Mouse (Mus musculus) lung, adult 2 months (tissue): ENCODE data around the gene Gpr149. TPM values are rescaled to one million over a fixed set of nuclear protein-coding genes. Genes with fewer than 3 reads are reported as not detected.

Source experiments
- DNase-seq: peaks from one replicate; pipeline ENCODE4 v3.0.0; 2022
- H3K4me1 ChIP-seq: fragments of 200-500 bp; 2 replicates; pipeline ENCODE4 v1.6.1; 2011; ENCODE audit warnings: low read length; ENCODE audit not compliant: control insufficient read depth, insufficient read depth
- H3K4me3 ChIP-seq: fragments of 200-500 bp; replicated peaks from 2 replicates; pipeline ENCODE3; 2011; ENCODE audit warnings: low read depth, mild to moderate bottlenecking, control low read depth, low read length; ENCODE audit errors: extremely low read depth
- CTCF ChIP-seq: fragments of 200-500 bp; IDR thresholded peaks from 2 replicates; pipeline ENCODE4 v1.5.1; 2011; ENCODE audit warnings: mild to moderate bottlenecking, low read length, control low read depth; ENCODE audit not compliant: insufficient read depth
- POLR2A ChIP-seq: fragments of 200-500 bp; IDR thresholded peaks from 2 replicates; pipeline ENCODE4 v1.6.1; 2011; ENCODE audit warnings: low read depth, mild to moderate bottlenecking, control low read depth, low read length, borderline replicate concordance; ENCODE audit errors: extremely low read depth
- WGBS: fragments of 180-500 bp; shearing (Covaris S2); methylation state at CpG from one replicate; pipeline ENCODE4 v1.1.7; 2018; 5-methylcytosine and 5-hydroxymethylcytosine counted together
- polyA plus RNA-seq: library from polyadenylated mRNA; depleted of rRNA; stranded (reverse); fragments of >200 nt; gene quantifications from 2 replicates; pipeline ENCODE4 v1.2.3, GENCODE M21; 2012; rRNA removed

Gene Gpr149
- 0.02 TPM in 1 of 2 replicates, not detected in the other for polyA plus RNA-seq

DNA sequence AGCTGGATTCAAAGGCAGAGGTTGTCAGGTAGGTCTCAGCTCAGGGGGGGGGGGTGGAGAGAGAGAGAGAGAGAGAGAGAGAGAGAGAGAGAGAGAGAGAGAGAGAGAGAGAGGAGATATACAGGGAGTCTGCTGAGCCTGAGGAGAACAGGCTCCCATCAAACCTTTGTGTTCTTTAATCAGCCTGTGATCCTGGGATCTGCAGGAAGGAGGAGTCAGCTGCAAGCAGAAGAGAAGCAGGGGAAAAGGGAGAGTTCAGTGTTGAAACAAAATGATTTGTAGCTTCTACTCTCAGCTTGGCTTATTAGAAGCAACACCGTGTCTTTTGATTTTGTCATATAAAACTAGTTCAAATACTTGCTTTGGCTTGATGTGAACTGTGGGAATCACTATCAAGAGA lies at the start of gene Gpr149:
TSS of gene Gpr149 (minus strand) at position 168 of the 400 bp plus-strand sequence.
- TF ChIP-seq POLR2A, result no peak
- no peak for TF ChIP-seq CTCF
- DNase-seq, result no peak
- WGBS, result 65% methylated on average over 1 of the region's 1 CpGs
- Histone ChIP-seq H3K4me1 (no peaks in the 10 kb centered on the region), H3K4me3 (no peak within 1 kb of the TSS)

DNA sequence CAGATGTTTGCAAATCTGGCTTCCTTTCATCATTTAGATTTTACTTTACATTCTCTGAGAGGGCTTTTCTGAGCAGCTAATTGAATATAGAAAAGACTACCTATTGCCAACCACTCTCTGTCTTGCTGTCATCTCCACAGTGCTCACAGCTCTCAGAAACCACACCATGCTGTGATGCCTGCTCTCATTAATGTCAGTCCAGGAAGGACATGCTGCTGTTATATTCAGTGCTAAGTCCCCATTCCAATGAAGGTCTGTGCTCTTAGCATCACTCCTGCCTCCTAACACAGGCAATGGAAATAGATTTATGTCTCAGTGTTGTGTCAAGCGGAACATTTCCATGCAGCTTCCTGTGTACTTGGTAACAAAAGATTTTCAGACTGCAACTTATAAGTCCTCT lies 45.6 kb upstream of the Gpr149 start:
- WGBS, result 83% methylated on average over 1 of the region's 1 CpGs
- Histone ChIP-seq H3K4me3 (no peak overlapping the region), H3K4me1 (no peaks in the 10 kb centered on the region)
- TF ChIP-seq POLR2A (no peak), CTCF (no peak)
- no peak for DNase-seq

DNA sequence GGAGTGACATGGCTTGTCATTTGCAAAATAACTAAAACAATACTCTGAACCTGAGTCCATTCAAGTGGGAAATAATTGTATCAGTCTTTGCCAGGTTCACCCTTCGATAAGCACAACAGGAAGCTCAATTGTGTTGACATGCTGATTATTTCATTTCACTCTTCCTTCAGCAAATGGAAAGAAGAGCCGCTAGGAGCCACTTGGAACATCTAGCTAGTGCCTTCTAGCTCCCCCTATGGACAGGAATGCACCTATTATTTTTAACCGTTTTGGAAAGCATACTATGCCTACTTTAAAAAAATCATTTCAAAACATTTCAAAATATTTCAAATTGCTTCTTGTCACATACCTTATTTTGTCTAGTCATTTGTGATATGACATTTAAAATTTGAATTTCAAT lies 5.9 kb upstream of the Gpr149 start:
- TF ChIP-seq POLR2A (no peak), CTCF (no peak)
- no peak overlapping the region for H3K4me3 ChIP-seq
- WGBS, result 58% methylated on average over 3 of the region's 3 CpGs

DNA sequence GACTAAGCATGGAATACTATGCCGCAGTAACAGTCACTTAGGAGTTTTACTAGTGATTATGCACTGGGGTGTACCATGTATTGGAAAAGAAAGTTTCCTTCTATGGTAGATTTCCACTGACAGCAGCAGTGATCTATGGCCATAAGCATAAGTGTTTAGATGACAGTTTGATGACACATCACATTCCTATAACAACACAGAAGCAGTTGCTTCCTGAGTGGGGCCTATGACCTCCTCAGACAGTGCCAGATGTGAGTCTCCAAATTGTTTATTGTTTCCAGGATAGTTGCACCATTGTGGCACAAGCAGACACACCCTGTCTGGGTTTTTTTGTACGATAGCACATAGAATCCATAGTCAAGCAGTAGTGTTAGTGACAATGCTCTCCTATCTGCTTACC lies 991 bp upstream of the Gpr149 start:
- 69% methylated on average over 2 of the region's 2 CpGs for WGBS
- H3K4me3 ChIP-seq, result no peak overlapping the region
- H3K4me1 ChIP-seq, result no peaks in the 10 kb centered on the region
- no peak for DNase-seq
- no peak for TF ChIP-seq CTCF
- TF ChIP-seq POLR2A, result no peak

More for the DNA sequence above, 5.9 kb upstream of the Gpr149 start:
- H3K4me1 ChIP-seq, result no peaks in the 10 kb centered on the region
- DNase-seq, result no peak

DNA sequence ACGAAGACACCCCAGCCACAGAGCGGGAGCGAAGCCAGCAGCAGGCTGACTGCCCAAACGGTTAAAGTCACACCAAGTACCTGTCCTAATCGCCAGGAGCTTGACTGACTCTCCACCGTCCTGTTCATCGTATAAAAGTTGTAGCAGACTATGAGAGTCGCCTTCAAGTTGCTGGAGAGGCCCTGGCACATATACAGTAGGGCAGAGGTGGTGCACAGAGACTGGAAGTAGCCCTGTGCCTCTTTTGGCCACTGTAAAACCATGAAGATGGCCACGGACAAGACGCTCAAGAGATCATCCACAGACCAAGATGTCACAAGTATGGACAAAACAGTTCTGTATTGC lies 921 bp downstream of the Gpr149 start:
- WGBS, result 17% methylated on average over 10 of the region's 10 CpGs
- DNase-seq, result no peak
- Histone ChIP-seq H3K4me1 (no peaks in the 10 kb centered on the region), H3K4me3 (no peak overlapping the region)
- TF ChIP-seq CTCF, result no peak
- TF ChIP-seq POLR2A, result no peak

DNA sequence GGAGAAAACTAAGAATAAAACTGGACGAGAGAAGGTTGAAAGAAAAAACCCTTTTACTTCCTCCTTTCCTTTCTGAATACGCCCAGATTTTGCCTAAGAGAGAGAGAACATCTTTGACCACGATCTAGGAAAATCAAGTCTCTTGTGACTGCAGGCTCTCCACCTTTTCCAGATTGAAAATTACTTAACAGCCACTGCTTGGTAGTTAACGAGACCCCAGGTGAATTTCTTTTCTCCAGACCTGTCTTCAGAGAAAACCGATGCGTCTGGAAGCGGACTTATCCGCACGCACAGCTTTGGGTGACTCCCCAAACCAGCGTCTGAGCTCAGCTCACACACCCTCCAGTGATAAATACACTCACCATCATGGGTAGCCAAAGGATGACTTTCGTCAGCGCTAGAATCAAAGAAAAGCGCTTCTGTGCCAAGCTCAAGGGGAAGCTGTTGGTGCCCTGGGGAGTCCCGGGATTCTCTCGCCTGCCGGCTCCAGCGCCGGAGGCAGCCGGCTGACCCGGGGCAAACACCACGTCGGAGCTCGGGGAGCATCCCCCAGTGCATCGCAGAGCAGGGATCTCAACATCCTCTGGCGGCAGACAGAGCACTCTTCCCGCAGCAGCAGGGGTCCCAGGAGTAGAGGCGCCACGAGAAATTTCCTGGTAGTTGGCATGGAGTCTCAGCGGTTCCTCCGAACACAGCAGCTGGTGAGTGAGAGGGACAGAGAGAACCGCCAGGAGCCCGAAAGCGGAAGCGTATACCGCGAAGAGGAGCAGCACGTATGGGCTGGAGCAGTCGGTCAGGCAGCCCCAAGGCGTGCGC lies 1.5 kb downstream of the Gpr149 start:
- TF ChIP-seq CTCF (no peak), POLR2A (no peak)
- 3% methylated on average over 40 of the region's 40 CpGs for WGBS
- no peak overlapping the region for H3K4me3 ChIP-seq

DNA sequence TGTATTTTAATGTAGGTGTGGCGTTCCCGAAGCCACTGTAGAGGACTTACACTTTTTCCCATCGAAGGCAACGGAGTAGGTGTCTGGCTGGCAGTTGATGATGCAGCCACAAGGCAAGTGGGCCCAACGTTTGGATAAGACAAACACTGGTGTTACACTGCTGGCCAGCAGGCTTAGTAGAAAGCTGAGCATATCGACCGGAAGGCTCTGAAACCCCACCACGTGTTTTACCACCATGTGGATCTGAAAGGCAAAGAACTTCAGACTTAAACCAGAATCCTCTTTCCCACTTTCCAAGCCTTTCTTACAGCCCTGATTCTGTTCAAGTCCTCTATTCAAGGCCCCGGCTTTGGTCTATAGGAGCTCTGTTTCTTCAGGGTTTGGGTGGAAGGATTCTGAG lies 2.5 kb downstream of the Gpr149 start:
- Histone ChIP-seq H3K4me1 (no peaks in the 10 kb centered on the region), H3K4me3 (no peak overlapping the region)
- no peak for DNase-seq
- 71% methylated on average over 9 of the region's 9 CpGs for WGBS
- TF ChIP-seq POLR2A (no peak), CTCF (no peak)

More for the DNA sequence above, 1.5 kb downstream of the Gpr149 start:
- no peaks in the 10 kb centered on the region for H3K4me1 ChIP-seq
- DNase-seq, result no peak

DNA sequence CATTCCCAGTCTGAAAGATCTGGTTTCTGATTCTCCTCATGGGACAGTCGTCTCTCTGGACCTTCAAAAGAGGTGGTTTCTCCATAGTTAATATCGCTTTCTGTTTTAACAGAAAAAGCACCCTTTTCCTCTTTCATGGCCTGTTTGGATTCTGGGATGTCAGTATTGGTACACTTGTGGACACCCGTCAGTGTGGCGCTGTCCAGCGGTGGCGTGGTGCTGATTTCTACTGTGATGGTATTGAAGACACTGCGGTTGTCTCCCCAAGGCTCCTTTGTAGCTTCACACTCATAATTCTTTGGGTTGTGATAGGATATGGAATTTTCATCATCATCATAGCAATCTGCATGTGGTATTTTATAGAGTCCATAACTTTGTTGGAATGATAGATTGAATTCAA lies 10.1 kb downstream of the Gpr149 start:
- 28% methylated on average over 7 of the region's 7 CpGs for WGBS
- no peak for TF ChIP-seq CTCF
- TF ChIP-seq POLR2A, result no peak
- H3K4me1 ChIP-seq, result no peaks in the 10 kb centered on the region
- no peak overlapping the region for H3K4me3 ChIP-seq
- no peak for DNase-seq

DNA sequence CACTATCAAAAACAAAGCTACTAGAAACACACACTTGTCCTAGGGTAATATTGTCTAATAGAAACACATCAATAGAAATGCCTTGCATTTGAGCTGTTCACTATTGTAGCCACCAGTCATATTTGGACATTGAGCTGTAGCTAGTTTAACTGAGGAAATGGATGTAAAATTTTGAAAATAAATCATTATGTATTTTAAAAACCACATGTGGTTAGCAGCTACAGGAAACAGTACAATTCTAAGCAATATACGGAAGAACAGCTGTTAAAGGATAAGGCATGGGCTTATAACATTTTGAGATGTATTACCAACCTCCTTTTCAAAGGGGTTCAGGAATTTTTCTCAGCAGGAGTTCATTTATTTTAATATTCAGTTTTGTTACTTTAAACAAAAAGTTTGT lies 19.9 kb downstream of the Gpr149 start:
- TF ChIP-seq POLR2A (no peak), CTCF (no peak)
- 60% methylated on average over 1 of the region's 1 CpGs for WGBS
- H3K4me3 ChIP-seq, result no peak overlapping the region
- DNase-seq, result no peak
- H3K4me1 ChIP-seq, result no peaks in the 10 kb centered on the region

DNA sequence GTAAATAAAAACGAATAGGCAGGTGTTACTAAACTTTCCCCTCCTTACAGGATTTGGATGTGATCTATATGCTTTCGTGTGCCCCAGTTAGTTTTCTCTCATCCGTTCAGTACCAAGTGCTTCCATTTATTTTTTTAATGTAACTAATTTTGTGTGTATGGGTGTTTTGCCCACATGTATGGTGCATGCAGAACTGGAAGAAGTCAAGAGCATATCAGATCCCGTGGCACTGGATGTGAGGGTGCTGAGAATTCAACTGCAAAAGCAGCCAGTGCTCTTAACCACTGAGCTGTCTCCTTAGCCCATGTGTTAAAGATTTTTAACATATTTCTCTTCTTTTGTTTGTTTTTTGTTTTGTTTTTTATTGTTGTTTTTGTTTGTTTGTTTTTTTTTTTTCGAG lies 77.3 kb downstream of the Gpr149 start:
- no peak overlapping the region for H3K4me3 ChIP-seq
- 62% methylated on average over 5 of the region's 5 CpGs for WGBS
- no peaks in the 10 kb centered on the region for H3K4me1 ChIP-seq
- DNase-seq, result no peak
- no peak for TF ChIP-seq POLR2A
- no peak for TF ChIP-seq CTCF

DNA sequence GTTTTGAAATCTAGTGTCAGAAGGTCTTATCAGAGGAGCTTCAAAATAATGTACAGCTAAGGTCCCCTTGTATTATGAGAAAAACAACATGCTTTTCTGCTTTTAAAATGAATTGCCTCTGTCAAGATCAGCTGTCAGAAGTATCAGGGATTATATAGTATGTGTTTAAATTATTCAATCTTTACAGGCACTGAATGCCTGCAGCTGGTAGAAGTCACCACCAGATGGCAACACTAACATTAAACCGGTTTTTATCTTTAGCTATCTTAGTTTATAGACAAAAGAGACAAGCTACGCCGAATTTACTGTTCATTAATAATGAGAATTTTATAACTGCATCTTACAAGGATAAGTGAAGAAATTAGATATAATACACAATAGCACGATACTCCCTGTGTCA lies 77.8 kb downstream of the Gpr149 start:
- no peak overlapping the region for H3K4me3 ChIP-seq
- no peak for DNase-seq
- TF ChIP-seq CTCF (no peak), POLR2A (no peak)
- no peaks in the 10 kb centered on the region for H3K4me1 ChIP-seq
- WGBS, result 28% methylated on average over 4 of the region's 4 CpGs
